Mouse (Mus musculus) stomach, embryonic 16.5 days (tissue): Measurements from ENCODE around the gene Ppp1cc. TPM values are rescaled to one million over a fixed set of nuclear protein-coding genes. Genes with fewer than 3 reads are reported as not detected.

Experiments
- ATAC-seq: fragments of 200-750 bp; cut with Nextera tagmentation; 2 replicates; pipeline ENCODE4 v1.8.0; 2017; ENCODE audit warnings: moderate number of reproducible peaks, moderate TSS enrichment; ENCODE audit not compliant: insufficient read depth, low FRiP score
- H3K27ac ChIP-seq: fragments of 300-500 bp; sonication (generic); 2 replicates; pipeline ENCODE4 v1.5.1; 2014; ENCODE audit warnings: low read length
- H3K27me3 ChIP-seq: fragments of 300-500 bp; sonication (generic); 2 replicates; pipeline ENCODE4 v1.6.1; 2014; ENCODE audit warnings: low read length, control low read depth, mixed read lengths; ENCODE audit not compliant: control insufficient read depth, insufficient read depth
- H3K36me3 ChIP-seq: fragments of 300-500 bp; sonication (generic); 2 replicates; pipeline ENCODE4 v1.6.1; 2014; ENCODE audit warnings: low read length; ENCODE audit not compliant: control insufficient read depth, insufficient read depth
- H3K4me1 ChIP-seq: fragments of 300-500 bp; sonication (generic); 2 replicates; pipeline ENCODE4 v1.6.1; 2014; ENCODE audit warnings: low read length, control low read depth, mixed read lengths; ENCODE audit not compliant: control insufficient read depth, insufficient read depth
- H3K4me2 ChIP-seq: fragments of 300-500 bp; sonication (generic); 2 replicates; pipeline ENCODE4 v1.6.1; 2014; ENCODE audit warnings: low read depth, low read length, mixed read lengths
- H3K4me3 ChIP-seq: fragments of 300-500 bp; sonication (generic); replicated peaks from 2 replicates; pipeline ENCODE4 v1.5.1; 2014; ENCODE audit warnings: mild to moderate bottlenecking, low read length
- H3K9ac ChIP-seq: fragments of 300-500 bp; sonication (generic); 2 replicates; pipeline ENCODE4 v1.6.1; 2014; ENCODE audit warnings: low read length
- H3K9me3 ChIP-seq: fragments of 300-500 bp; sonication (generic); replicated peaks from 2 replicates; pipeline ENCODE4 v1.6.1; 2016; ENCODE audit warnings: low read length, control low read depth; ENCODE audit not compliant: control insufficient read depth
- WGBS: fragments of 180-500 bp; shearing (Covaris S2); extraction: QIAGEN DNeasy Blood & Tissue Kit; methylation state at CpG from one replicate; pipeline ENCODE4 v1.1.7; 2014; 5-methylcytosine and 5-hydroxymethylcytosine counted together
- polyA plus RNA-seq: library from polyadenylated mRNA; unstranded; fragments of >200 nt; fragmentation: Nextera tagmentation; extraction: Ambion mirVana; gene quantifications from 2 replicates; pipeline ENCODE4 v1.2.1, GENCODE M21; 2015

Ppp1cc gene
- polyA plus RNA-seq = 166 and 171 TPM in 2 replicates

DNA sequence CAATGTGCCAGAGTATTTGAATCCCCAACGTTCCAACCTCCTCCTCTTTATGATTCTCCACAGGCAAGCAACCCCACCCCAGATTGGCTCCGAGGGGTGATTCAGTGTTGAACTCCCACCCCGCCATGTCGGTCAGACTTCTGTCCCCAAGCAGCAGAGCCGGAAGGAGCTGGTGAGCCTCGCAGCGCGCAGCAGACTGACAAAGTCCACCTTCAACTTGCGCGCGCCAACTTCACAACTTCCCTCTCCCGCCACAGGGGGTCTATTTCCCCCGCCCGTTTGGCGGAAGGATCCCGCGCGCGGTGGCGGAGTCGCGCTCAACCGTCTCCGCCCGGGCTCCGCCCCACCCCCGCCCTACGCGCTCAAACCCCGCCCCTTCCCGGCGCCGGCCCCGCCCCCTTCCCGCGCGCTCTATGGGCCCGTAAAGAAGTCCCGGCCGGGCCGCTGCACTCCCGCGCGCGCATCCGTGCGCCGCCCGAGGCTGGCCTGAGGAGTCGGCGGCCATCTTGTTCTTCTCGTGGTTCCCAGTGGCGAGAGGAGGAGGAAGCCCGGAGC lies at the start of gene Ppp1cc:
Ppp1cc (plus strand) TSS at position 452 of the 555 bp plus-strand sequence.
- H3K9ac ChIP-seq = peak within 1 kb of the TSS; percentile 87
- H3K4me3 ChIP-seq = peak within 1 kb of the TSS; percentile 74
- no peaks in the 10 kb centered on the region for H3K27me3 ChIP-seq
- peak; percentile 95 for ATAC-seq
- H3K36me3 ChIP-seq = no peaks in the 10 kb centered on the region
- peak within 1 kb of the TSS; percentile 76 for H3K4me2 ChIP-seq
- WGBS = under 1% methylated on average over 53 of the region's 54 CpGs
- peaks cover 30% of the 10 kb centered on the region for H3K4me1 ChIP-seq
- H3K27ac ChIP-seq = peak within 1 kb of the TSS; percentile 86
- H3K9me3 ChIP-seq = no peaks in the 10 kb centered on the region

GRCm38 (mm10) chr5:122109325-122110060 lies 48.6 kb upstream of the Ppp1cc start:
- H3K27me3 ChIP-seq = no peaks in the 10 kb centered on the region
- no peak overlapping the region for H3K4me3 ChIP-seq
- H3K9me3 ChIP-seq = no peaks in the 10 kb centered on the region
- H3K4me2 ChIP-seq = no peak overlapping the region
- no peaks in the 10 kb centered on the region for H3K4me1 ChIP-seq
- H3K27ac ChIP-seq = no peak overlapping the region
- WGBS = 53% methylated on average over 16 of the region's 16 CpGs
- H3K36me3 ChIP-seq = no peaks in the 10 kb centered on the region
- no peak overlapping the region for H3K9ac ChIP-seq
- ATAC-seq = no peak

DNA sequence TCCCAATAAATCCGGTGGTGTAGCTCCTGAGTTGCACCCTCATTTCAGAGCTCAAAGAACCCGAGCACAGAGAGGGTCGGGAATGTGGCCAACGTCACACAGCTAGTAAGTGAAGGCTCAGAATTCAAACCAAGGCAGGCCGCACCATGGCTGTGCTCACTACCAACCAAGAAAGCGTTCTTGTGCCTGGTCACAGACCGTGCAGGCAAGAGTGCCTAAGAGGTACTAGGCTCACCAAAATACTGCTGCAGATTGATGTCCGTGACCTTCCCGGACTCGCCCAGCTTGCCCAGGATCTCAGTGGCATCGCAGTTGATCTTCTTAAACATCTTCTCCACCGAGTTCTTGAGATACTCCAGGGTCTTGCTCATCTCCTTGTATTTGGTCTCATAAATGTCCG lies 47.5 kb upstream of the Ppp1cc start:
- Histone ChIP-seq H3K9ac (no peak overlapping the region), H3K27me3 (no peaks in the 10 kb centered on the region), H3K9me3 (no peaks in the 10 kb centered on the region), H3K4me3 (no peak overlapping the region), H3K4me2 (no peak overlapping the region), H3K4me1 (no peaks in the 10 kb centered on the region), H3K36me3 (no peaks in the 10 kb centered on the region), H3K27ac (no peak overlapping the region)
- no peak for ATAC-seq
- WGBS = 91% methylated on average over 13 of the region's 13 CpGs

DNA sequence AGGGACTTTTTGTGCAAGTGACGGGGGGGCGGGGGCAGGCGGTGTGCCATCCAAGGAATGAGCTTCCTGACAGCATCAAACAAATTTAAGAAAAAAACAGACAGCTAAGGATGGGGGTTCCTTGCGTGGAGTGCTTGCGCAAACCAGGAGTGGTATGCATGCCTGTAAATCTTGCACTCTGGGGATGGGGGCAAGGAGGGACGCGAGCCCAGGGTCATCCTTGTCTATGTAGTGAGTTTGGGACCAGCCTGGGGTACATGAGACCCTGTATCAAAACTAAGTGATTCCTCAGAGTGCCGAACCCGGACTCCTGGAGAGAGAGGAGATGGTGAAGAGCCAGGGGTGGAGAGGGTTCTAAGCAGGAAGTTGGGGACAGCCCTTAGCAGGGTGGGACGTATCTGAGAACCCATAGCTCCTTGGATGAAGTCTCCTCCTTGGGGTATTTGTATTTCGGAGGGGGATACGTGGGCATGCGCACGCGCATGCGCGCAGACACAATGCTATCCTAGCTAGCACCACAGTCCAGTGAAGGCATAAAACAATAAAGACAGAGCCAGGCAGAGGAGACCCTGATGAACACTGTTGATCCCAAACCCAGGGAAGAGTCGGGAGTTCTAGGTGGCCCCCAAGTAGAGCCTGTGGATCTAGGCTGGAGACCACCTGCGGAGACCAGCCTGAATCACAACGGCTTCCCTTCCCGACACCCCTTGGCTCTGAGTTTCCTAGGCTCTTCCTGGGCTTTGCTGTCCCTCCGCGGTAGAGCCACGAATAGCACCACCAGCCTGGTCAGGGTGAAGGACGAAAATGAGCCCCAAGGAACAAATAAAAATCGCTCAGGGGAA lies 46.8 kb upstream of the Ppp1cc start:
- no peak overlapping the region for H3K4me3 ChIP-seq
- WGBS = 69% methylated on average over 26 of the region's 26 CpGs
- H3K27me3 ChIP-seq = no peaks in the 10 kb centered on the region
- no peaks in the 10 kb centered on the region for H3K36me3 ChIP-seq
- no peak overlapping the region for H3K9ac ChIP-seq
- no peaks in the 10 kb centered on the region for H3K4me1 ChIP-seq
- ATAC-seq = no peak
- H3K27ac ChIP-seq = no peak overlapping the region
- H3K9me3 ChIP-seq = no peaks in the 10 kb centered on the region
- no peak overlapping the region for H3K4me2 ChIP-seq

DNA sequence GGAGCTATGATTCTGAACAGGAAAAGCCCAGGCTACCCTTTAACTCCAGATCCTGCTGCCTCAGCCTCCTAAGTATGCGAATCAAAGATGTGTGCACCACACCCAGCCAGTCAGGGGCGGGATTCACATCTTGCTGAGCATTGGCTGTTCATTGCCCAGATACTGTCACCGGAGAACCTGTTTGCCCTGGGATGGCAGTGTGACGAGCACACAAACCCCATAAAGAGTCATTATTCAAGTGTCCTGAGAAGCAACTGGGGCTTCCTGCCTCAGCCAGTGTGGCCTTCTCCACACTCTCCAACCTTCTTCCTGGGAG lies 46.2 kb upstream of the Ppp1cc start:
- H3K4me1 ChIP-seq = no peaks in the 10 kb centered on the region
- 41% methylated on average over 4 of the region's 4 CpGs for WGBS
- no peak overlapping the region for H3K9ac ChIP-seq
- no peak overlapping the region for H3K27ac ChIP-seq
- no peaks in the 10 kb centered on the region for H3K36me3 ChIP-seq
- no peak overlapping the region for H3K4me3 ChIP-seq
- no peaks in the 10 kb centered on the region for H3K27me3 ChIP-seq
- ATAC-seq = no peak
- no peak overlapping the region for H3K4me2 ChIP-seq
- no peaks in the 10 kb centered on the region for H3K9me3 ChIP-seq

GRCm38 (mm10) chr5:122113450-122113849 lies 44.6 kb upstream of the Ppp1cc start:
- no peak overlapping the region for H3K4me2 ChIP-seq
- no peak for ATAC-seq
- 70% methylated on average over 7 of the region's 7 CpGs for WGBS

DNA sequence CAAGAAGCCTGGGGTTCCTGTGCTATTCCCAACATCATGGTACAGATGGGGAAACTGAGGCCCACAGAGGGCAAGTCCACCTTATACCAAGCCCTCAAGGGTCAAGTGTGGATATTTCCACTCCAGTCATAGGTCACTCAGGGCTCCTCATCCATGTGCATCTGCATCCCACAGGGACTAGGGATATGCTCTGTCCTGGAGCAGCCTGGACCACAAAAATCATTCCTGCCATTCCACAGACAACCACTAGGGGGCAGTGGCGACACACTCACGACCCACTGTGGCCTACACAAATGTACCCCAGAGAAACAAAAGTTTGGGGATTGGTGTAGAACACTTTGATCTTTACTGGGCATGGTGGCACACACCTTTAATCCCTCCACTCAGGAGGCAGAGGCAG lies 43.9 kb upstream of the Ppp1cc start:
- Histone ChIP-seq H3K4me2 (no peak overlapping the region), H3K9me3 (no peaks in the 10 kb centered on the region), H3K27ac (no peak overlapping the region), H3K9ac (no peak overlapping the region), H3K36me3 (no peaks in the 10 kb centered on the region), H3K4me1 (no peaks in the 10 kb centered on the region), H3K4me3 (no peak overlapping the region), H3K27me3 (no peaks in the 10 kb centered on the region)
- WGBS = 2% methylated on average over 2 of the region's 2 CpGs
- ATAC-seq = no peak

More at GRCm38 (mm10) chr5:122113450-122113849, 44.6 kb upstream of the Ppp1cc start:
- Histone ChIP-seq H3K9ac (no peak overlapping the region), H3K27ac (no peak overlapping the region), H3K4me1 (no peaks in the 10 kb centered on the region), H3K9me3 (no peaks in the 10 kb centered on the region), H3K4me3 (no peak overlapping the region), H3K36me3 (no peaks in the 10 kb centered on the region), H3K27me3 (no peaks in the 10 kb centered on the region)

DNA sequence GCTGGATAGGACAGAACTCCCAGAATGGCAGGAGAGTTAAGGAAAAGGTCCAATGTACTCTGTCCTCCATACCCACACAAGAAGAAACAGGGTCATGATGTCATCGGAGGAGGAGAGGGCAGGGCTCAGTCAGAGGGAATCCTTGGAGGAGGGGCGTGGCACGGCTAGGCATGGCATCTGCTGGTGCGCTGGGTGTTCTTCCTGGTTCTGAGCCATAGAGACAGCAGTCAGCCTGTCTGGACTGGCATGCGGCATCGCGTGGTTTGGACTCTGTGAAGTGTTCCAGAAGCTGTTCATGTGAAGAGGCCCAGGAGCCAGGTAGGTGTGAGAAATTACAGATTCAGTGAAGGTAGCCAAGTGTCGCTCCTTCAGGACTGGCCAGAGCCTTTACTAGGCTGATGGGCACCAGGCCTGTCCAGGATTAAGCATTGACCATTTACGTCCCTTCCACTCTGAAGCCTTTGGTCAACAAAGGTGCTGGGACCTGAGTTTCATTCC lies 42.8 kb upstream of the Ppp1cc start:
- Histone ChIP-seq H3K4me2 (no peak overlapping the region), H3K4me3 (no peak overlapping the region), H3K27me3 (no peaks in the 10 kb centered on the region), H3K4me1 (no peaks in the 10 kb centered on the region), H3K9me3 (no peaks in the 10 kb centered on the region), H3K9ac (no peak overlapping the region), H3K36me3 (no peaks in the 10 kb centered on the region), H3K27ac (no peak overlapping the region)
- no peak for ATAC-seq
- 93% methylated on average over 9 of the region's 9 CpGs for WGBS

- Histone ChIP-seq H3K27me3 (no peaks in the 10 kb centered on the region), H3K36me3 (no peaks in the 10 kb centered on the region), H3K4me1 (no peaks in the 10 kb centered on the region), H3K9ac (no peak overlapping the region), H3K4me2 (no peak overlapping the region), H3K27ac (no peak overlapping the region), H3K4me3 (no peak overlapping the region), H3K9me3 (no peaks in the 10 kb centered on the region)
- ATAC-seq = no peak
- 89% methylated on average over 6 of the region's 6 CpGs for WGBS
These were observed 41.8 kb upstream of the Ppp1cc start for GRCm38 (mm10) chr5:122116243-122116642.
